26 mouse cellular contexts compared by ENCODE assay signal in the genomic region with DNA sequence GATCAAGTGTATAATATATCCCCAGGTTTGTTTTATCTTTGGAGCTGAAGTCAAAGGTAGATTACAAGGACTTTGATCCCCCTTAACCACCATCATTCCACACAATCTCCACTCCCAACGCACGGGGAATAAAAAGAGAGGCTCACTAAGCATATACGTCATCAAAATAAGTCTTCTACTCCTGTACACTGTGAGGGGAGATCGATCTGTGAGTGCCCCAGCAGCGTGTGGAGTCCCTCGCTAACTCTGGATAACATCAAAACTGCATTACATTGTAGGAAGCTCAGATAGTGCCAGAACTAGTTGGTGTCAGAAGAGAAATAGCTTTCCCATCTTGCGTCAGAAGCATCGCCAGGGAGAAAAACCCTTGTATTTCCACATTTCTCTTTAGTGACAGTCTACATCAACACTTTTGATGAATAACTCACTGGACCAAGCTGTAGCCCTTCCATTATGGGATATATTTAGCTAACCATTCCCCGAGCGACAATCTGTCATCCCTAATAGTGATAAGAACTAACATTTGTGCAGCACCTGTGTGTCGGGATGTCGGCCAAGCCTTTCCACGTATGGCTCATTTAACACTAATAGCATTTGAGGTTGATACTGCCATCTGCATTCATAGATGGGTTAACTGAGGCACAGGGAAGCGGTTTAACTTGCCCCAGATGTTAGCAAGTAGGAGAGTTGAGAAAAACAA. TPM values are rescaled to one million over a fixed set of nuclear protein-coding genes. Genes with fewer than 3 reads are reported as not detected.
A peak's percentile ranks its signal among the peaks of the same experiment; 100 is the strongest.
DNase-seq lines count a peak whose midpoint lies in the region; ATAC-seq and TF ChIP-seq lines count a peak whose summit lies in the region.
"Had no signal": no experiment of that assay in that cellular context is flagged by ENCODE, and none has a peak within 500 bp of the region (broad histone marks: within the 10 kb centered on the region; RNA-seq: fewer than 3 reads in every experiment).

No protein-coding gene starts in this region.

- no peaks in the 10 kb centered on the region for H3K4me1 ChIP-seq in intestine, embryonic 15.5 days (replicated peaks)
- H3K4me1 ChIP-seq in intestine, postnatal 0 days (replicated peaks; ENCODE audit: control insufficient read depth, insufficient read depth, low read length) = no peaks in the 10 kb centered on the region
- H3K4me1 ChIP-seq in midbrain, postnatal 0 days (ENCODE audit: insufficient read depth, low read length) = no peaks in the 10 kb centered on the region
- H3K4me1 ChIP-seq in midbrain, embryonic 15.5 days = no peaks in the 10 kb centered on the region
- H3K4me1 ChIP-seq: forebrain, embryonic 10.5 days; heart, embryonic 15.5 days; megakaryocyte, embryonic 14.5 days; midbrain, embryonic 13.5 days; neural tube, embryonic 12.5 days; stomach, embryonic 15.5 days had no signal

- 56% methylated on average over 14 of the region's 14 CpGs for WGBS in intestine, embryonic 15.5 days
- 60% methylated on average over 14 of the region's 14 CpGs for WGBS in intestine, postnatal 0 days
- WGBS in midbrain, postnatal 0 days = 88% methylated on average over 14 of the region's 14 CpGs
- WGBS in midbrain, embryonic 15.5 days = 86% methylated on average over 14 of the region's 14 CpGs

- no peaks in the 10 kb centered on the region for H3K36me3 ChIP-seq in intestine, embryonic 15.5 days
- H3K36me3 ChIP-seq in intestine, postnatal 0 days (ENCODE audit: control insufficient read depth, insufficient read depth) = no peaks in the 10 kb centered on the region
- H3K36me3 ChIP-seq in midbrain, postnatal 0 days (ENCODE audit: insufficient read depth, low read length) = no peaks in the 10 kb centered on the region
- no peaks in the 10 kb centered on the region for H3K36me3 ChIP-seq in midbrain, embryonic 15.5 days (replicated peaks)
- H3K36me3 ChIP-seq: forebrain, embryonic 10.5 days; heart, embryonic 15.5 days; midbrain, embryonic 13.5 days; neural tube, embryonic 12.5 days; stomach, embryonic 15.5 days had no signal

- H3K27me3 ChIP-seq in intestine, embryonic 15.5 days (replicated peaks) = no peaks in the 10 kb centered on the region
- no peaks in the 10 kb centered on the region for H3K27me3 ChIP-seq in intestine, postnatal 0 days (replicated peaks; ENCODE audit: control insufficient read depth, insufficient read depth, low read length)
- H3K27me3 ChIP-seq in midbrain, postnatal 0 days (ENCODE audit: insufficient read depth, low read length) = no peaks in the 10 kb centered on the region
- H3K27me3 ChIP-seq in midbrain, embryonic 15.5 days (replicated peaks) = no peaks in the 10 kb centered on the region
- H3K27me3 ChIP-seq: heart, embryonic 15.5 days; midbrain, embryonic 13.5 days; neural tube, embryonic 12.5 days; stomach, embryonic 15.5 days had no signal

- H3K9me3 ChIP-seq in intestine, embryonic 15.5 days = no peaks in the 10 kb centered on the region
- H3K9me3 ChIP-seq in intestine, postnatal 0 days (ENCODE audit: control insufficient read depth) = no peaks in the 10 kb centered on the region
- no peaks in the 10 kb centered on the region for H3K9me3 ChIP-seq in midbrain, postnatal 0 days (ENCODE audit: low read length)
- H3K9me3 ChIP-seq in midbrain, embryonic 15.5 days = no peaks in the 10 kb centered on the region
- H3K9me3 ChIP-seq: forebrain, embryonic 10.5 days; heart, embryonic 15.5 days; megakaryocyte, embryonic 14.5 days; midbrain, embryonic 13.5 days; neural tube, embryonic 12.5 days; stomach, embryonic 15.5 days had no signal

- TF ChIP-seq CTCF in intestine, postnatal 0 days (IDR thresholded peaks at IDR 0.05; ENCODE audit: low read depth) = no peak
- TF ChIP-seq CTCF in midbrain, postnatal 0 days (IDR thresholded peaks at IDR 0.05) = no peak

- no peak overlapping the region for H3K9ac ChIP-seq in intestine, embryonic 15.5 days
- no peak overlapping the region for H3K9ac ChIP-seq in intestine, postnatal 0 days (ENCODE audit: low read depth, low read length)
- H3K9ac ChIP-seq in midbrain, postnatal 0 days (replicated peaks; ENCODE audit: low read length, poor library complexity, severe bottlenecking) = no peak overlapping the region
- H3K9ac ChIP-seq in midbrain, embryonic 15.5 days = no peak overlapping the region
- H3K9ac ChIP-seq: heart, embryonic 15.5 days; liver, postnatal 0 days; midbrain, embryonic 13.5 days; neural tube, embryonic 12.5 days; stomach, embryonic 15.5 days had no signal

- H3K27ac ChIP-seq in intestine, embryonic 15.5 days = no peak overlapping the region
- H3K27ac ChIP-seq in intestine, postnatal 0 days (ENCODE audit: low read depth, low read length) = no peak overlapping the region
- H3K27ac ChIP-seq in midbrain, postnatal 0 days (ENCODE audit: low read depth, low read length) = no peak overlapping the region
- no peak overlapping the region for H3K27ac ChIP-seq in midbrain, embryonic 15.5 days
- H3K27ac ChIP-seq: forebrain, embryonic 10.5 days; gastrocnemius, adult 2 months; heart, embryonic 15.5 days; left cerebral cortex, adult 2 months; midbrain, embryonic 13.5 days; neural tube, embryonic 12.5 days; stomach, embryonic 15.5 days had no signal

- H3K4me3 ChIP-seq in intestine, embryonic 15.5 days (replicated peaks) = no peak overlapping the region
- H3K4me3 ChIP-seq in intestine, postnatal 0 days (ENCODE audit: low read depth, low read length) = no peak overlapping the region
- no peak overlapping the region for H3K4me3 ChIP-seq in midbrain, postnatal 0 days (ENCODE audit: low read depth, low read length)
- H3K4me3 ChIP-seq in midbrain, embryonic 15.5 days = no peak overlapping the region
- H3K4me3 ChIP-seq: forebrain, embryonic 10.5 days; gastrocnemius, adult 2 months; heart, embryonic 15.5 days; left cerebral cortex, adult 2 months; megakaryocyte, embryonic 14.5 days; midbrain, embryonic 13.5 days; neural tube, embryonic 12.5 days; stomach, embryonic 15.5 days had no signal

- DNase-seq in cerebellum, postnatal 10 days = peak; percentile 79 to 84
- no peak for DNase-seq in cerebellum, adult 11-12 months
- DNase-seq in midbrain, postnatal 0 days (ENCODE audit: low spot score) = peak; percentile 55
- peak; percentile 15 to 18 for DNase-seq in cerebellum, postnatal 36 days
- DNase-seq in c-Kit-positive CD71-positive TER-119-positive erythroid progenitor cells, embryonic 14.5 days (ENCODE audit: low spot score) = no peak
- DNase-seq: adrenal gland, postnatal 36 days; gastrocnemius, adult 2 months; heart, postnatal 36 days; kidney, adult 18-20 months; liver, postnatal 0 days; lung, postnatal 36 days; thymus, adult 2 months; thymus, postnatal 4 days had no signal

- peak; percentile 43; the same call in 1 of the 2 replicates for ATAC-seq in intestine, embryonic 15.5 days
- no peak for ATAC-seq in intestine, postnatal 0 days
- ATAC-seq in midbrain, postnatal 0 days (ENCODE audit: low FRiP score) = no peak
- ATAC-seq in midbrain, embryonic 15.5 days (replicated peaks) = no peak
- ATAC-seq: hindbrain, embryonic 16.5 days; liver, postnatal 0 days; midbrain, embryonic 13.5 days had no signal

- no peak overlapping the region for H3K4me2 ChIP-seq in intestine, embryonic 15.5 days (replicated peaks)
- H3K4me2 ChIP-seq in intestine, postnatal 0 days (replicated peaks; ENCODE audit: low read depth) = no peak overlapping the region
- H3K4me2 ChIP-seq in midbrain, postnatal 0 days (ENCODE audit: low read depth, low read length, poor library complexity, severe bottlenecking) = no peak overlapping the region
- H3K4me2 ChIP-seq in midbrain, embryonic 15.5 days = no peak overlapping the region
- H3K4me2 ChIP-seq: heart, embryonic 15.5 days; liver, embryonic 11.5 days; midbrain, embryonic 13.5 days; neural tube, embryonic 12.5 days; stomach, embryonic 15.5 days had no signal

RNA-seq across cellular contexts. Expression of gene Kcnmb1, which starts 11.7 kb away (rescaled TPM):
- 1.8 and 2.0 TPM in 2 replicates for polyA plus RNA-seq in intestine, embryonic 15.5 days (2015; fragmentation: Nextera tagmentation; extraction: Ambion mirVana)
- polyA plus RNA-seq in intestine, postnatal 0 days (2015; fragmentation: Nextera tagmentation; extraction: Ambion mirVana) = 1.8 and 1.9 TPM in 2 replicates
- 0.11 TPM in 1 of 2 replicates, not detected in the other for total RNA-seq in midbrain, postnatal 0 days (2014; rRNA removed)
- polyA plus RNA-seq in midbrain, postnatal 0 days (2015; fragmentation: Nextera tagmentation; extraction: Ambion mirVana) = 0.07 and 0.20 TPM in 2 replicates
- 0.20 and 0.21 TPM in 2 replicates for polyA plus RNA-seq in midbrain, embryonic 15.5 days (2015; fragmentation: Nextera tagmentation; extraction: Ambion mirVana)
- total RNA-seq: common myeloid progenitor, adult 5-6 weeks had no signal

RNA-seq across cellular contexts. Expression of gene Kcnip1, which starts 18.5 kb away (rescaled TPM):
- 8.8 and 10.2 TPM in 2 replicates for polyA plus RNA-seq in intestine, embryonic 15.5 days (2015; fragmentation: Nextera tagmentation; extraction: Ambion mirVana)
- 1.9 and 2.5 TPM in 2 replicates for polyA plus RNA-seq in intestine, postnatal 0 days (2015; fragmentation: Nextera tagmentation; extraction: Ambion mirVana)
- 93.8 and 102 TPM in 2 replicates for total RNA-seq in midbrain, postnatal 0 days (2014; rRNA removed)
- polyA plus RNA-seq in midbrain, postnatal 0 days (2015; fragmentation: Nextera tagmentation; extraction: Ambion mirVana) = 145 TPM in 2 replicates
- polyA plus RNA-seq in midbrain, embryonic 15.5 days (2015; fragmentation: Nextera tagmentation; extraction: Ambion mirVana) = 86.6 and 92.9 TPM in 2 replicates
- total RNA-seq: common myeloid progenitor, adult 5-6 weeks; gastrocnemius, adult 2 months had no signal
- polyA plus RNA-seq: heart, embryonic 15.5 days; liver, postnatal 0 days had no signal

Comparison
In these comparisons a context has a peak if more than half of its experiments do, and no peak if none do; other contexts are left out.
1. DNase-seq: peak in cerebellum, postnatal 10 days (2 of 2), midbrain, postnatal 0 days (single experiment) and cerebellum, postnatal 36 days (2 of 2); none in cerebellum, adult 11-12 months (single experiment) and c-Kit-positive CD71-positive TER-119-positive erythroid progenitor cells, embryonic 14.5 days (single experiment).